Mouse (Mus musculus): ENCODE measurements around the gene Plcb4.

DNA sequence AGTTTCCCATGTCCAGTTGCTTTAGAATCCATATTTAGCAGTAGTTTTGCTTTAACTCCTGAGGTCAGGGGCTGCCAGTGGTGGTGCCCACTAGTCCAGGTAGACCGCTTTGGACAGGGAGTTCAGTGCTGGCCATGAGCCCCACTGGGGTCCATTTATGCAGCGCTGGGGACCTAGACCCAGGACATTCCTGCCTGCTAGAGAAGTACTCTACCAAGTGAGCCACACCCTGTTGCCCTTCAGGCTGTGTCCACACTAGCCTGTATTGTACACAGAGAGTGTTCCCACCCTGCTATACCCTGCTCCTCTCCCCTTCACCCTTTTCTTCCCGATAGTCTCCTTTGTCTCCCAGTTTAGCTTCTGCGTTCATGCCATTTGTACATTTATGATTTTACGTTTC lies 28.8 kb downstream of the Plcb4 start:
- TF ChIP-seq CTCF (IDR thresholded peaks at IDR 0.05; ENCODE audit: borderline replicate concordance, control insufficient read depth, extremely low read depth, insufficient read depth, low read length, poor library complexity) (no peak), POLR2A (IDR thresholded peaks at IDR 0.05; ENCODE audit: control insufficient read depth, extremely low read depth, insufficient read depth, low read length, poor library complexity) (no peak)

Measured in thymus, adult 2 months (tissue).